Mouse (Mus musculus) testis, adult 2 months (tissue): ENCODE results near the gene Ninl. TPM values are rescaled to one million over a fixed set of nuclear protein-coding genes. Genes with fewer than 3 reads are reported as not detected.

Experiments
- H3K27ac ChIP-seq: fragments of 200-500 bp; 2 replicates; pipeline ENCODE4 v1.5.1; 2012; ENCODE audit warnings: low read depth, low read length; ENCODE audit not compliant: control insufficient read depth, insufficient read depth
- H3K27me3 ChIP-seq: fragments of 200-500 bp; 2 replicates; pipeline ENCODE4 v1.6.1; 2012; ENCODE audit warnings: mild to moderate bottlenecking, low read length, moderate library complexity; ENCODE audit not compliant: control insufficient read depth, insufficient read depth
- H3K36me3 ChIP-seq: fragments of 200-500 bp; 2 replicates; pipeline ENCODE4 v1.6.1; 2012; ENCODE audit warnings: mild to moderate bottlenecking, low read length; ENCODE audit not compliant: control insufficient read depth, insufficient read depth
- H3K4me1 ChIP-seq: fragments of 200-500 bp; 2 replicates; pipeline ENCODE4 v1.6.1; 2012; ENCODE audit warnings: low read length; ENCODE audit not compliant: control insufficient read depth, insufficient read depth
- H3K4me3 ChIP-seq: fragments of 200-500 bp; 2 replicates; pipeline ENCODE4 v1.5.1; 2012; ENCODE audit warnings: low read depth, mild to moderate bottlenecking, low read length, moderate library complexity, mixed read lengths; ENCODE audit not compliant: control insufficient read depth
- CTCF ChIP-seq: fragments of 200-500 bp; IDR thresholded peaks from 2 replicates; pipeline ENCODE4 v1.5.1; 2012; ENCODE audit warnings: low read depth, mild to moderate bottlenecking, inconsistent platforms, low read length, moderate library complexity; ENCODE audit not compliant: control insufficient read depth, insufficient read depth, insufficient replicate concordance
- POLR2A ChIP-seq: fragments of 200-500 bp; IDR thresholded peaks from 2 replicates; pipeline ENCODE4 v1.6.1; 2012; ENCODE audit warnings: low read depth, mild to moderate bottlenecking, inconsistent platforms, low read length, moderate library complexity; ENCODE audit not compliant: control insufficient read depth
- polyA plus RNA-seq: library from polyadenylated mRNA; depleted of rRNA; stranded (reverse); fragments of >200 nt; gene quantifications from 2 replicates; pipeline ENCODE4 v1.2.3, GENCODE M21; 2012

Gene Ninl
- polyA plus RNA-seq, 1 experiment: 20.2 TPM

DNA sequence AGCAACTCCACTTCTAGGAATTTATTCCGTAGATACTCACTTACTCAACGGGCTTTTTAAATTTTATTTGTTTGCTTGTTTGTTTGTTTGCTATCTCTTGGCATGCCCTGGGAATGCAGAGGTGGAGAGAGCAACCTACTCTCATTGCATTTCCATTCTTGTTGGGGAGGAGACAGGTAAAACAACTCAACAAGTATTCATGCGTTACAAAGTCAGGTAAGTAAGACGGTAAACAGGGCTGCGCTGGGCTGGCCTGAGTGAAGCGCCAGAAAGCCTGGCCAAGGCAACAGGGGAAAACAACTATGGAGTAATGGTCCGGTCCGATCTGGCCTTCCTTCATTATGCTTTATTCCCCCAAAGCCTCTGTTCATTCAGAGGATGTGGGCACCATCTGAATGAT is 136.8 kb downstream of the Ninl start:
- no peak overlapping the region for H3K4me3 ChIP-seq
- H3K27ac ChIP-seq: no peak overlapping the region
- peaks cover 4% of the 10 kb centered on the region for H3K4me1 ChIP-seq
- no peak for TF ChIP-seq CTCF
- TF ChIP-seq POLR2A: no peak
- no peaks in the 10 kb centered on the region for H3K27me3 ChIP-seq
- no peaks in the 10 kb centered on the region for H3K36me3 ChIP-seq

DNA sequence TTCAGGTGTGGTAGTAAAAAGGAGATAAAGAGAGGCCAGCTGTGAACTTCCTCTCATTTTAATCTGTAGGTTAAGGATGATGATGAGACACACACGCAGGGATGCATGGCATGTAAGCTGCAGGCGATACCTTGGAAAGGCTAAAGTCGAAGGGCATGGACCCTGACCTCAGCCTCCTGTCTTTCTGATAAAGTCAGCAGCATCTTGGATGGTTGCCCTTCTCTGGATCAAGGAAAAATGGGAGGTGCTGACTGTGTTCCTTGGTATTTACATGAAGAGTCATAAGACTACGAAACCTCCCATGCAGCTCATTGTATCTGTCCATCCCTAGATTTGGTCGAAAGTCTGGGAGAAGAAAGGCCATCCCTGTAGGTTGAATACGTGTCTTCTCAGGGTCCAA is 138.8 kb downstream of the Ninl start:
- TF ChIP-seq CTCF (no peak), POLR2A (no peak)
- peaks cover 4% of the 10 kb centered on the region for H3K4me1 ChIP-seq
- no peak overlapping the region for H3K4me3 ChIP-seq
- no peaks in the 10 kb centered on the region for H3K36me3 ChIP-seq
- H3K27ac ChIP-seq: no peak overlapping the region
- H3K27me3 ChIP-seq: no peaks in the 10 kb centered on the region

DNA sequence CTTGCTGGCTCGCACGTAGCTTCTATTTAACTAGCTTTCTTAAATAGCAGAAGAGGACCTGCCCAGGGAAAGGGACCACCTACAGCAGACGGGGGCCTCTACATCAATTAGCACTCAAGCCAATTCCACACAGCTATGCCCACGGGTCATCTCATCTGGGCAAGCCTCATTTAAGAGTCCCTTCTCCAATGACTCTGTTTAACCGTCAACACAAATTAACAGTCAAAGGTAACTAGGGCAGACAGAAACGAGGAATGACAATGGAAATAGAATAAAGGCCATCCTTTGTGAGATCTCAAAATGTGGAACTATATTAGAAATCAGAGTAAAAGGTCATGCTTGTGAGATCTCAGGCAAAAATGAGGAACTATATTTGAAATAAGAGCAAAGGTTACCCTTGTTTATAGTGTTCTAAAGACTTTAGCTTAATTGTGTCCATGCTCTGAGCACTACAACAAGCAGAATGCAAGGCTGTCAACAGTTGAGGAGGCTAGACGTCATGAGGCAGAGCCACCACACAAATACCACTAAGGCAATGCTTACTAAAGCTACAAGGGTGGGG is 143.4 kb downstream of the Ninl start:
- H3K27ac ChIP-seq: no peak overlapping the region

DNA sequence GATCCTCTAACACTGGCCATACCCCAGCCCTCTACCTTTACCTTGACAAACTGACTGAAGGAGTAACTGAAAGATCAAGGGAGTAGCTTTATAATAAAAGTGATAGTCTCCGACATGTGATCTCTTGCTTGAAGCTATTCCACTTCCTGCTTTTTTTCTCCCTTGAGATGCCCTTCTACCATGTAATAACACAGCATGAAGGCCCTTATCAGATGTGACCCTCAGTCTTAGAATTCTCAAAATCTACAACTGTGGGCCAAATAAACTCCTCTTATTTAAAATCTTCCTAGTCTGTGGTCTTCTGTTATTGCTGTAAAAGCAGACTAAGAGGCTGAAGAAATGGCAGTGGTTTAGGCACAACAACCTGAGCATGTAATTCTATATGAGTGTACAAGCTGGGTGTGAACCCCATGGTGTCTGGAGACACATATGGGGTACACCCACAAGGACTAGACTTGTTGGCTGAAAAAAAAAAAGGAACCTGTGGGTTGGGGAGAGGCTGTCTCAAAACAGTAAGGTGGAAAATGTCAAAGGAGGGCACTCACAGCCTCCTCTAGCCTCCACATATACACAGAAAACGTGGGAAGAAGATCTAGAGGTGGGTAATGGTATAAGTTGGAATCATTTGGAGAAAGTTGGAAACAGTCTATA is 144.4 kb downstream of the Ninl start:
- Histone ChIP-seq H3K27me3 (no peaks in the 10 kb centered on the region), H3K4me1 (no peaks in the 10 kb centered on the region), H3K4me3 (no peak overlapping the region), H3K27ac (no peak overlapping the region), H3K36me3 (no peaks in the 10 kb centered on the region)
- TF ChIP-seq POLR2A (no peak), CTCF (no peak)

More for the DNA sequence above, 143.4 kb downstream of the Ninl start:
- TF ChIP-seq POLR2A (no peak), CTCF (no peak)
- no peaks in the 10 kb centered on the region for H3K36me3 ChIP-seq
- H3K4me1 ChIP-seq: no peaks in the 10 kb centered on the region
- no peaks in the 10 kb centered on the region for H3K27me3 ChIP-seq
- no peak overlapping the region for H3K4me3 ChIP-seq

DNA sequence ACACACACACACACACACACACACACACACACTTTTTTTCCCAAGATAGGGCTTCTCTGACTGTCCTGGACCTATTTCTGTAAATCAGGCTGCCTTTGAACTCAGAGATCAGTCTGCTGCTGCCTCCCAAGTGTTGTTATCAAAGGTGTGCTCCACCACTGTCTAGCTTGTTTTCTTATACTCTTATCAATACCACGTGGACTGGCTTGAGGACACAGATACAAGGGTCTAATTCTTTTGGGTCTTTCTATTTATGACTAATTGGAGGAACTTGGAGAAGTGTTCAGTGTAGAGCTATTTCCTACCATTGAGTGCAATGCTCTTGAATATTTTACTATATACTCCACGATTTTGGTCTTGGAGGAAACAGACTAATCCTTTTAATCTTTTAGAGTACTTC is 151.8 kb downstream of the Ninl start:
- Histone ChIP-seq H3K27ac (no peak overlapping the region), H3K36me3 (no peaks in the 10 kb centered on the region), H3K4me1 (no peaks in the 10 kb centered on the region), H3K27me3 (no peaks in the 10 kb centered on the region), H3K4me3 (no peak overlapping the region)
- TF ChIP-seq POLR2A (no peak), CTCF (no peak)

DNA sequence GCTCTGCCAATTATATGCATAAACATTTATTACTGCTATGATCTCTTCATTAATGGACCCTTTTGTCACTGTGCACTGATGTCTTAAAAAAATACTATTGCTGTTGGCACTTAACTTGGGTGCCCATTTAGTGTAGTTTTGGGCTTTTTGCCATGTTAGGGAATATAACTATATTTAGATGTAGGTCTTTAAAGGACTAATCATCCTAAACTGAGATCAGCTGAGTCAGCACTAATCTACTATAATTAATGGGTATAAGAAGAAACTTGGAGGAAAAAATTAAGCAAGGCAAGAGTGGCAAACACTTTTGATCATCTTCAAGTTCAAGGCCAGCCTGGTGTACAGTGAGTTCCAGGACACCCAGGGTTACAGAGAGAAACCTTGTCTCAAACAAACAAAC is 152.9 kb downstream of the Ninl start:
- no peak overlapping the region for H3K27ac ChIP-seq
- H3K4me3 ChIP-seq: no peak overlapping the region
- H3K4me1 ChIP-seq: no peaks in the 10 kb centered on the region
- no peak for TF ChIP-seq CTCF
- H3K27me3 ChIP-seq: no peaks in the 10 kb centered on the region
- no peaks in the 10 kb centered on the region for H3K36me3 ChIP-seq

DNA sequence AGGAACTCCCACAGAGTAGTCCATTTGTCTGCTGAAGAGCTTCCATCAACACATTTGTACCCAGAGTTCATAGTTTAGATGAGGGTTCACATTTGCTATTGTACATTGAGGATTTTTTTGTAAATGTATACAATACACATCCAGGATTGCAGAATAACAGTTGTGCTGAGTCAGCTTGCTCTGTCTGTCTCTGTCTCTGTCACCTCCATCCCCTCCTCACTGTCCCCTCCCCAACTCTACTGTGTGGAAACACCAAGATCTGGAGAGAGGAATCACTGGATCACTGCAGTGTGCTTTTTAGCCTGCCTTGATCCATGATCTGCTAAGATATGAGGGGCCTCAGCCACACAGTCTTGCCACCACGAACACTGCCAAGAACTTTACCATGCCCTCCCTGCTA is 153.4 kb downstream of the Ninl start:
- Histone ChIP-seq H3K4me3 (no peak overlapping the region), H3K36me3 (no peaks in the 10 kb centered on the region), H3K4me1 (no peaks in the 10 kb centered on the region), H3K27ac (no peak overlapping the region), H3K27me3 (no peaks in the 10 kb centered on the region)
- TF ChIP-seq CTCF (no peak), POLR2A (no peak)
